Mouse (Mus musculus): ENCODE data around the gene Tmem178. TPM values are rescaled to one million over a fixed set of nuclear protein-coding genes. Genes with fewer than 3 reads are reported as not detected.

Gene Tmem178
- polyA plus RNA-seq, 2 experiments = 8.1 to 8.9 TPM

- Histone ChIP-seq H3K9ac (ENCODE audit: low read depth, low read length, severe bottlenecking) (no peak overlapping the region), H3K27ac (replicated peaks; ENCODE audit: low read depth, low read length) (no peak overlapping the region), H3K4me2 (replicated peaks; ENCODE audit: low read depth, low read length, severe bottlenecking) (no peak overlapping the region), H3K36me3 (ENCODE audit: control insufficient read depth, insufficient read depth, low read length) (no peaks in the 10 kb centered on the region), H3K4me3 (replicated peaks; ENCODE audit: low read length) (no peak overlapping the region), H3K4me1 (ENCODE audit: control insufficient read depth, insufficient read depth, low read length) (peaks cover 7% of the 10 kb centered on the region), H3K9me3 (ENCODE audit: control insufficient read depth, low read length) (no peaks in the 10 kb centered on the region), H3K27me3 (ENCODE audit: control insufficient read depth, insufficient read depth, low read length) (no peaks in the 10 kb centered on the region)
- no peak for TF ChIP-seq POLR2A (IDR thresholded peaks at IDR 0.05; ENCODE audit: borderline replicate concordance, extremely low read depth, insufficient read depth, insufficient read length)
- peak; percentile 46 for DNase-seq (ENCODE audit: low spot score)
- 52% methylated on average over 18 of the region's 18 CpGs for WGBS
- no peak for ATAC-seq (ENCODE audit: low FRiP score, low read depth)
These were observed 25.5 kb downstream of the Tmem178 start for GRCm38 (mm10) chr17:80969643-80970619.

GRCm38 (mm10) chr17:80970716-80971115, 26.3 kb downstream of the Tmem178 start:
- TF ChIP-seq POLR2A (IDR thresholded peaks at IDR 0.05; ENCODE audit: borderline replicate concordance, extremely low read depth, insufficient read depth, insufficient read length) = no peak
- no peak overlapping the region for H3K9ac ChIP-seq (ENCODE audit: low read depth, low read length, severe bottlenecking)
- no peaks in the 10 kb centered on the region for H3K36me3 ChIP-seq (ENCODE audit: control insufficient read depth, insufficient read depth, low read length)
- ATAC-seq (ENCODE audit: low FRiP score, low read depth) (no peak), DNase-seq (ENCODE audit: low spot score) (no peak)
- H3K4me1 ChIP-seq (ENCODE audit: control insufficient read depth, insufficient read depth, low read length) = peaks cover 7% of the 10 kb centered on the region
- no peaks in the 10 kb centered on the region for H3K9me3 ChIP-seq (ENCODE audit: control insufficient read depth, low read length)
- H3K27ac ChIP-seq (replicated peaks; ENCODE audit: low read depth, low read length) = no peak overlapping the region
- no peak overlapping the region for H3K4me2 ChIP-seq (replicated peaks; ENCODE audit: low read depth, low read length, severe bottlenecking)
- no peaks in the 10 kb centered on the region for H3K27me3 ChIP-seq (ENCODE audit: control insufficient read depth, insufficient read depth, low read length)
- no peak overlapping the region for H3K4me3 ChIP-seq (replicated peaks; ENCODE audit: low read length)
- 73% methylated on average over 10 of the region's 10 CpGs for WGBS

- Histone ChIP-seq H3K27ac (replicated peaks; ENCODE audit: low read depth, low read length) (no peak overlapping the region), H3K27me3 (ENCODE audit: control insufficient read depth, insufficient read depth, low read length) (no peaks in the 10 kb centered on the region), H3K4me2 (replicated peaks; ENCODE audit: low read depth, low read length, severe bottlenecking) (no peak overlapping the region), H3K9ac (ENCODE audit: low read depth, low read length, severe bottlenecking) (no peak overlapping the region), H3K4me3 (replicated peaks; ENCODE audit: low read length) (no peak overlapping the region), H3K36me3 (ENCODE audit: control insufficient read depth, insufficient read depth, low read length) (no peaks in the 10 kb centered on the region), H3K4me1 (ENCODE audit: control insufficient read depth, insufficient read depth, low read length) (peaks cover 7% of the 10 kb centered on the region), H3K9me3 (ENCODE audit: control insufficient read depth, low read length) (no peaks in the 10 kb centered on the region)
- DNase-seq (ENCODE audit: low spot score) = no peak
- TF ChIP-seq POLR2A (IDR thresholded peaks at IDR 0.05; ENCODE audit: borderline replicate concordance, extremely low read depth, insufficient read depth, insufficient read length) = no peak
- WGBS = 79% methylated on average over 7 of the region's 7 CpGs
- no peak for ATAC-seq (ENCODE audit: low FRiP score, low read depth)
These were observed 28.5 kb downstream of the Tmem178 start for GRCm38 (mm10) chr17:80972891-80973290.

- DNase-seq (ENCODE audit: low spot score) (no peak), ATAC-seq (ENCODE audit: low FRiP score, low read depth) (no peak)
- H3K9ac ChIP-seq (ENCODE audit: low read depth, low read length, severe bottlenecking) = no peak overlapping the region
- 0 out of 2 replicates have a peak, but pooled peaks cover 7% of the 10 kb centered on the region for H3K4me1 ChIP-seq (ENCODE audit: control insufficient read depth, insufficient read depth, low read length)
- no peak for TF ChIP-seq POLR2A (IDR thresholded peaks at IDR 0.05; ENCODE audit: borderline replicate concordance, extremely low read depth, insufficient read depth, insufficient read length)
- 83% methylated on average over 5 of the region's 5 CpGs for WGBS
- H3K4me2 ChIP-seq (replicated peaks; ENCODE audit: low read depth, low read length, severe bottlenecking) = no peak overlapping the region
- H3K27ac ChIP-seq (replicated peaks; ENCODE audit: low read depth, low read length) = no peak overlapping the region
- H3K36me3 ChIP-seq (ENCODE audit: control insufficient read depth, insufficient read depth, low read length) = no peaks in the 10 kb centered on the region
- H3K27me3 ChIP-seq (ENCODE audit: control insufficient read depth, insufficient read depth, low read length) = no peaks in the 10 kb centered on the region
- H3K4me3 ChIP-seq (replicated peaks; ENCODE audit: low read length) = no peak overlapping the region
- no peaks in the 10 kb centered on the region for H3K9me3 ChIP-seq (ENCODE audit: control insufficient read depth, low read length)
These were observed 32.8 kb downstream of the Tmem178 start for GRCm38 (mm10) chr17:80977245-80977644.

GRCm38 (mm10) chr17:80980096-80980495, 35.7 kb downstream of the Tmem178 start:
- H3K4me2 ChIP-seq (replicated peaks; ENCODE audit: low read depth, low read length, severe bottlenecking) = no peak overlapping the region
- no peaks in the 10 kb centered on the region for H3K27me3 ChIP-seq (ENCODE audit: control insufficient read depth, insufficient read depth, low read length)
- H3K36me3 ChIP-seq (ENCODE audit: control insufficient read depth, insufficient read depth, low read length) = no peaks in the 10 kb centered on the region
- 0 out of 2 replicates have a peak, but pooled peaks cover 7% of the 10 kb centered on the region for H3K4me1 ChIP-seq (ENCODE audit: control insufficient read depth, insufficient read depth, low read length)
- no peak overlapping the region for H3K27ac ChIP-seq (replicated peaks; ENCODE audit: low read depth, low read length)
- no peak for TF ChIP-seq POLR2A (IDR thresholded peaks at IDR 0.05; ENCODE audit: borderline replicate concordance, extremely low read depth, insufficient read depth, insufficient read length)
- DNase-seq (ENCODE audit: low spot score) (no peak), ATAC-seq (ENCODE audit: low FRiP score, low read depth) (no peak)
- H3K4me3 ChIP-seq (replicated peaks; ENCODE audit: low read length) = no peak overlapping the region
- no peaks in the 10 kb centered on the region for H3K9me3 ChIP-seq (ENCODE audit: control insufficient read depth, low read length)
- 81% methylated on average over 10 of the region's 10 CpGs for WGBS
- H3K9ac ChIP-seq (ENCODE audit: low read depth, low read length, severe bottlenecking) = no peak overlapping the region
